Comparison of ENCODE assay signal across 27 mouse cellular contexts in the genomic region with DNA sequence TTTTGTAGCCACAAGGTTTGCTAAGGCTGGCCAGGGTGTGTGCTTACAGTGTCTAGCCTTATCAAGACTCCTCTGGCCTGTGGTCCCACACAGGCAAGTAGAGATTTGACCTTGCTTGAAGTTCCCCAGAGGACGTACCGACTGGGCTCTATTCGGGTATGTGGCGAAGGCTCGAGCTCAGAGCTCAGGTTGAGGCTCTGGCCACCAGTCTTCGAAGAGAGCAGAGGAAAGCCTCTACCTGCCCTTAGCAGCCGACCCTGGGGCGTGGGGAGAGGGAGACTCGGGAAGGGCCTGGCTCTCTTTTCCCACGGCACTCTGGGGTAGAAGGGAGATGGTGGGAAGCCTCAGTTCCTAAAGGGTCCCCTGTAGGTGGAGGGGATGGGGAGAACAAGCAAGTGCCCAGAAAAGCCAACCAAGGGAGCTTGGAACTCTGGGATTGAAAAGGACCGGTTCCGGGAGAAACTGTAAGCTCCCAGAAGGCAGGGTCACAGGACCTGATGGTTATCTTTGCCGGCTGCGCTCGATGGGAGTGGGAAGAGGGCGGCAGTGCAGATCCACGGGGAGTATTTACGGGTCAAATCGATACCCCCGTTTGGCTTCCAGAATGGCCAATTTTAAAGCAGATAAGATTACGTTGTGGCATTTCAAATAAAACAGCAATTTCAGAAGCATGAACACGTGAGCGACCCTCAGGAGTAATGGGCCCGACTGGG. TPM values are rescaled to one million over a fixed set of nuclear protein-coding genes. Genes with fewer than 3 reads are reported as not detected.
A peak's percentile ranks its signal among the peaks of the same experiment; 100 is the strongest.
DNase-seq lines count a peak whose midpoint lies in the region; ATAC-seq lines count a peak whose summit lies in the region.
"Had no signal": no experiment of that assay in that cellular context is flagged by ENCODE, and none has a peak within 500 bp of the region (broad histone marks: within the 10 kb centered on the region; RNA-seq: fewer than 3 reads in every experiment).

No protein-coding gene starts in this region.

- H3K4me2 ChIP-seq in hindbrain, embryonic 16.5 days (ENCODE audit: low read length): no peak overlapping the region
- H3K4me2 ChIP-seq in neural tube, embryonic 15.5 days: no peak overlapping the region
- no peak overlapping the region for H3K4me2 ChIP-seq in neural tube, embryonic 12.5 days (replicated peaks)
- H3K4me2 ChIP-seq: embryonic facial prominence, embryonic 13.5 days; hindbrain, embryonic 15.5 days; kidney, embryonic 15.5 days; liver, embryonic 13.5 days; midbrain, embryonic 12.5 days; neural tube, embryonic 13.5 days had no signal

- H3K36me3 ChIP-seq in hindbrain, embryonic 10.5 days: no peaks in the 10 kb centered on the region
- no peaks in the 10 kb centered on the region for H3K36me3 ChIP-seq in hindbrain, embryonic 16.5 days (ENCODE audit: control insufficient read depth, insufficient read depth, low read length)
- no peaks in the 10 kb centered on the region for H3K36me3 ChIP-seq in neural tube, embryonic 15.5 days
- H3K36me3 ChIP-seq in embryonic facial prominence, embryonic 10.5 days (replicated peaks): no peaks in the 10 kb centered on the region
- H3K36me3 ChIP-seq in neural tube, embryonic 12.5 days: no peaks in the 10 kb centered on the region
- H3K36me3 ChIP-seq: embryonic facial prominence, embryonic 13.5 days; hindbrain, embryonic 15.5 days; kidney, embryonic 15.5 days; liver, embryonic 13.5 days; midbrain, embryonic 12.5 days; neural tube, embryonic 13.5 days had no signal

- peaks cover 29% of the 10 kb centered on the region for H3K4me1 ChIP-seq in hindbrain, embryonic 10.5 days (replicated peaks)
- no peaks in the 10 kb centered on the region for H3K4me1 ChIP-seq in hindbrain, embryonic 16.5 days (ENCODE audit: control insufficient read depth, insufficient read depth, low read depth, low read length)
- H3K4me1 ChIP-seq in neural tube, embryonic 15.5 days: no peaks in the 10 kb centered on the region
- peaks cover 50% of the 10 kb centered on the region for H3K4me1 ChIP-seq in embryonic facial prominence, embryonic 10.5 days
- H3K4me1 ChIP-seq in neural tube, embryonic 12.5 days: 0 out of 2 replicates have a peak, but pooled peaks cover 4% of the 10 kb centered on the region
- H3K4me1 ChIP-seq: hindbrain, embryonic 15.5 days; liver, embryonic 13.5 days had no signal

- ATAC-seq in hindbrain, embryonic 16.5 days: no peak
- ATAC-seq in neural tube, embryonic 15.5 days (ENCODE audit: low FRiP score): no peak
- ATAC-seq in neural tube, embryonic 12.5 days (ENCODE audit: low FRiP score, low read depth): no peak
- ATAC-seq in frontal cortex, adult (ENCODE audit: low TSS enrichment): no peak
- ATAC-seq: activated CD4-positive, CD25-positive, alpha-beta regulatory T cell, adult 4 months; intestine, postnatal 0 days had no signal

- H3K27me3 ChIP-seq in hindbrain, embryonic 10.5 days (ENCODE audit: insufficient read depth, poor library complexity, severe bottlenecking): peaks cover 100% of the 10 kb centered on the region
- H3K27me3 ChIP-seq in hindbrain, embryonic 16.5 days (replicated peaks; ENCODE audit: control insufficient read depth, insufficient read depth, low read length): peaks cover 75% of the 10 kb centered on the region
- peaks cover 93% of the 10 kb centered on the region for H3K27me3 ChIP-seq in neural tube, embryonic 15.5 days (replicated peaks)
- peaks cover 100% of the 10 kb centered on the region for H3K27me3 ChIP-seq in embryonic facial prominence, embryonic 10.5 days (replicated peaks; ENCODE audit: low read depth, poor library complexity, severe bottlenecking)
- H3K27me3 ChIP-seq in neural tube, embryonic 12.5 days (replicated peaks): peaks cover 96% of the 10 kb centered on the region
- H3K27me3 ChIP-seq: CH12.LX had no signal

- peak; percentile 59 for DNase-seq in hindbrain, embryonic 10.5 days (ENCODE audit: low spot score)
- DNase-seq in neural tube, embryonic 10.5 days (ENCODE audit: extremely low spot score, low spot score): peak; percentile 64
- peak; percentile 61 for DNase-seq in embryonic facial prominence, embryonic 10.5 days (ENCODE audit: low spot score)
- no peak for DNase-seq in left cerebral cortex, postnatal 25 days (ENCODE audit: low spot score in 2 of 2)
- DNase-seq: adrenal gland, adult 8-10 months; cerebellum, adult 8-10 months; cerebellum, postnatal 36 days; gastrocnemius, postnatal 36 days; liver, embryonic 13.5 days; lung, adult 2 months; lung, postnatal 14 days had no signal

- no peaks in the 10 kb centered on the region for H3K9me3 ChIP-seq in hindbrain, embryonic 10.5 days
- no peaks in the 10 kb centered on the region for H3K9me3 ChIP-seq in hindbrain, embryonic 16.5 days (ENCODE audit: control insufficient read depth, low read length)
- H3K9me3 ChIP-seq in neural tube, embryonic 15.5 days (replicated peaks): no peaks in the 10 kb centered on the region
- no peaks in the 10 kb centered on the region for H3K9me3 ChIP-seq in embryonic facial prominence, embryonic 10.5 days
- no peaks in the 10 kb centered on the region for H3K9me3 ChIP-seq in neural tube, embryonic 12.5 days
- H3K9me3 ChIP-seq: embryonic facial prominence, embryonic 13.5 days; hindbrain, embryonic 15.5 days; kidney, embryonic 15.5 days; liver, embryonic 13.5 days; midbrain, embryonic 12.5 days; neural tube, embryonic 13.5 days had no signal

- under 1% methylated on average over 24 of the region's 24 CpGs for WGBS in hindbrain, embryonic 10.5 days
- 3% methylated on average over 24 of the region's 24 CpGs for WGBS in hindbrain, embryonic 16.5 days
- 1% methylated on average over 24 of the region's 24 CpGs for WGBS in neural tube, embryonic 15.5 days
- under 1% methylated on average over 24 of the region's 24 CpGs for WGBS in embryonic facial prominence, embryonic 10.5 days
- 1% methylated on average over 24 of the region's 24 CpGs for WGBS in neural tube, embryonic 12.5 days

- no peak overlapping the region for H3K9ac ChIP-seq in hindbrain, embryonic 16.5 days (ENCODE audit: low read depth, low read length)
- no peak overlapping the region for H3K9ac ChIP-seq in neural tube, embryonic 15.5 days (replicated peaks)
- H3K9ac ChIP-seq in neural tube, embryonic 12.5 days: no peak overlapping the region
- H3K9ac ChIP-seq: embryonic facial prominence, embryonic 13.5 days; hindbrain, embryonic 15.5 days; kidney, embryonic 15.5 days; liver, embryonic 13.5 days; midbrain, embryonic 12.5 days; neural tube, embryonic 13.5 days had no signal

- no peak overlapping the region for H3K4me3 ChIP-seq in hindbrain, embryonic 10.5 days
- H3K4me3 ChIP-seq in hindbrain, embryonic 16.5 days (ENCODE audit: low read length): no peak overlapping the region
- H3K4me3 ChIP-seq in neural tube, embryonic 15.5 days (replicated peaks): no peak overlapping the region
- H3K4me3 ChIP-seq in embryonic facial prominence, embryonic 10.5 days: 0 out of 2 replicates have a peak overlapping the region, but pooled peaks have one; percentile 12
- 0 out of 2 replicates have a peak overlapping the region, but pooled peaks have one; percentile 3 for H3K4me3 ChIP-seq in neural tube, embryonic 12.5 days
- H3K4me3 ChIP-seq: embryonic facial prominence, embryonic 13.5 days; erythroblast, embryonic 14.5 days; hindbrain, embryonic 15.5 days; kidney, embryonic 15.5 days; liver, embryonic 13.5 days; midbrain, embryonic 12.5 days; neural tube, embryonic 13.5 days had no signal

- no peak overlapping the region for H3K27ac ChIP-seq in hindbrain, embryonic 10.5 days
- no peak overlapping the region for H3K27ac ChIP-seq in hindbrain, embryonic 16.5 days (ENCODE audit: low read depth, low read length)
- H3K27ac ChIP-seq in neural tube, embryonic 15.5 days (replicated peaks): no peak overlapping the region
- no peak overlapping the region for H3K27ac ChIP-seq in embryonic facial prominence, embryonic 10.5 days (replicated peaks)
- no peak overlapping the region for H3K27ac ChIP-seq in neural tube, embryonic 12.5 days
- H3K27ac ChIP-seq: embryonic facial prominence, embryonic 13.5 days; hindbrain, embryonic 15.5 days; kidney, embryonic 15.5 days; liver, embryonic 13.5 days; midbrain, embryonic 12.5 days; neural tube, embryonic 13.5 days had no signal

- intact Hi-C loops in left cerebral cortex, postnatal 25 days (cut with DNase I): loop anchor here (5.0 kb wide), 1 partner anchor 1396 kb away; no protein-coding TSS in a partner anchor

RNA-seq across cellular contexts. Expression of gene Sim2, which starts 8.6 kb away (rescaled TPM):
- polyA plus RNA-seq in hindbrain, embryonic 10.5 days (2016; fragmentation: Nextera tagmentation; extraction: Ambion mirVana): 0.25 and 0.27 TPM in 2 replicates
- 0.10 TPM in 1 of 2 replicates, not detected in the other for polyA plus RNA-seq in hindbrain, embryonic 16.5 days (2015; fragmentation: Nextera tagmentation; extraction: Ambion mirVana)
- polyA plus RNA-seq in neural tube, embryonic 15.5 days (2015; fragmentation: Nextera tagmentation; extraction: Ambion mirVana): 0.06 TPM in 1 of 2 replicates, not detected in the other
- polyA plus RNA-seq in embryonic facial prominence, embryonic 10.5 days (2016; fragmentation: Nextera tagmentation; extraction: Ambion mirVana): 0.87 and 1.5 TPM in 2 replicates
- 0.16 and 0.22 TPM in 2 replicates for polyA plus RNA-seq in neural tube, embryonic 12.5 days (2016; fragmentation: Nextera tagmentation; extraction: Ambion mirVana)
- total RNA-seq in left cerebral cortex, postnatal 25 days (2021): not detected
- total RNA-seq: adrenal gland, adult 8-10 months; CH12.LX; heart, postnatal 25 days; MEL; monocyte, adult 5-6 weeks had no signal
- polyA plus RNA-seq: activated CD4-positive, CD25-positive, alpha-beta regulatory T cell, adult 4 months; erythroblast, embryonic 14.5 days; intestine, postnatal 0 days; liver, embryonic 13.5 days had no signal

Comparison
In these comparisons a context has a peak if more than half of its experiments do, and no peak if none do; other contexts are left out.
1. H3K4me3 ChIP-seq: peak in embryonic facial prominence, embryonic 10.5 days (single experiment) and neural tube, embryonic 12.5 days (single experiment); none in hindbrain, embryonic 10.5 days (single experiment), hindbrain, embryonic 16.5 days (single experiment) and neural tube, embryonic 15.5 days (single experiment).
2. DNase-seq: peak in hindbrain, embryonic 10.5 days (single experiment), neural tube, embryonic 10.5 days (single experiment) and embryonic facial prominence, embryonic 10.5 days (single experiment); none in left cerebral cortex, postnatal 25 days (0 of 2).